Mouse (Mus musculus): ENCODE results near the gene Ulk4.

DNA sequence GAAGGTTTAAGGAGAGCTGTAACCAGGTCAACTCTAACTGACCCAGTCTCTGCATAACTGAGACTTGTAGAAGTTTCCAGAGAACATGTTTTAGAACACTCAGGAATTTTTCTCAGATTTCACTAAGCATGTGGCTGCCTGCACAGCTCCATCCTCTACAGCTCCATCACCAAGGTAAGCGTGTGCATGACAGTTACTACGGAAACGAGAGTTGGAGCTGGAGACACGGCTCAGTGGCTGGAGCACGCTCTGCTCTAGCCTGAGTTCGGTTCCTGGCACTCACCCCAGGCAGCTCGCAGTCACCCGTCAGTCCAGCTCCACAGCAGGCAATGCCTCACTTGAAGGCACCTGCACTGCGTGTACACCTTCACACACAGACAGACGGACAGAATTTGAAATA is 175.5 kb downstream of the Ulk4 start:
- TF ChIP-seq CTCF (IDR thresholded peaks at IDR 0.05; ENCODE audit: borderline replicate concordance, insufficient read depth, low read length) = no peak
- TF ChIP-seq POLR2A (IDR thresholded peaks at IDR 0.05; ENCODE audit: low read depth, low read length) = no peak
